8 mouse cellular contexts compared by ENCODE assay signal in genomic region chrX:100493500-100494067, GRCm38 (mm10). TPM values are rescaled to one million over a fixed set of nuclear protein-coding genes. Genes with fewer than 3 reads are reported as not detected.
A peak's percentile ranks its signal among the peaks of the same experiment; 100 is the strongest.
DNase-seq lines count a peak whose midpoint lies in the region; ATAC-seq and TF ChIP-seq lines count a peak whose summit lies in the region.

No protein-coding gene starts in this region.

- no peaks in the 10 kb centered on the region for H3K4me1 ChIP-seq in lung, postnatal 0 days (ENCODE audit: insufficient read depth, low read depth, low read length)
- H3K4me1 ChIP-seq in limb, embryonic 12.5 days (replicated peaks) = no peaks in the 10 kb centered on the region
- peaks cover 5% of the 10 kb centered on the region; the same call in 1 of the 2 replicates for H3K4me1 ChIP-seq in olfactory bulb, adult 2 months (ENCODE audit: control insufficient read depth, insufficient read depth, low read length)

- no peak for TF ChIP-seq POLR2A in olfactory bulb, adult 2 months (IDR thresholded peaks at IDR 0.05; ENCODE audit: insufficient read depth, low read depth, low read length)

- H3K4me3 ChIP-seq in lung, postnatal 0 days (ENCODE audit: low read depth, low read length) = peak overlapping the region; percentile 59
- peak overlapping the region; percentile 57 for H3K4me3 ChIP-seq in limb, embryonic 12.5 days (replicated peaks)
- H3K4me3 ChIP-seq in olfactory bulb, adult 2 months (ENCODE audit: insufficient read depth, low read depth, low read length) = peak overlapping the region; percentile 59

- H3K27me3 ChIP-seq in lung, postnatal 0 days (replicated peaks; ENCODE audit: insufficient read depth, low read length) = no peaks in the 10 kb centered on the region
- H3K27me3 ChIP-seq in limb, embryonic 12.5 days = peaks cover 27% of the 10 kb centered on the region

- no peak overlapping the region for H3K27ac ChIP-seq in lung, postnatal 0 days (ENCODE audit: low read length)
- H3K27ac ChIP-seq in limb, embryonic 12.5 days = no peak overlapping the region
- no peak overlapping the region for H3K27ac ChIP-seq in olfactory bulb, adult 2 months (ENCODE audit: insufficient read depth, low read depth, low read length)

- 15% methylated on average over 22 of the region's 22 CpGs for WGBS in lung, postnatal 0 days
- WGBS in limb, embryonic 12.5 days = 15% methylated on average over 22 of the region's 22 CpGs
- WGBS in olfactory bulb, adult 2 months = 18% methylated on average over 22 of the region's 22 CpGs

- no peak for TF ChIP-seq CTCF in lung, postnatal 0 days (IDR thresholded peaks at IDR 0.05)
- no peak for TF ChIP-seq CTCF in olfactory bulb, adult 2 months (IDR thresholded peaks at IDR 0.05; ENCODE audit: insufficient read depth, low read depth, low read length)

- DNase-seq in lung, postnatal 0 days (ENCODE audit: low spot score) = no peak
- DNase-seq in lung, postnatal 36 days = no peak
- DNase-seq in cerebellum, adult 9-10 months = no peak
- DNase-seq in T-cell, adult 2 months (ENCODE audit: low spot score) = no peak
- DNase-seq in embryo, embryonic 9.5 days (ENCODE audit: extremely low spot score) = no peak

- H3K36me3 ChIP-seq in lung, postnatal 0 days (ENCODE audit: insufficient read depth, low read length) = no peaks in the 10 kb centered on the region
- H3K36me3 ChIP-seq in limb, embryonic 12.5 days = peaks cover 10% of the 10 kb centered on the region

- H3K9ac ChIP-seq in lung, postnatal 0 days (replicated peaks; ENCODE audit: low read depth) = no peak overlapping the region
- H3K9ac ChIP-seq in limb, embryonic 12.5 days (replicated peaks) = no peak overlapping the region

- H3K4me2 ChIP-seq in lung, postnatal 0 days (replicated peaks; ENCODE audit: low read depth, low read length) = peak overlapping the region; percentile 61
- H3K4me2 ChIP-seq in limb, embryonic 12.5 days = peak overlapping the region; percentile 54

- no peak for TF ChIP-seq EP300 in lung, postnatal 0 days (IDR thresholded peaks at IDR 0.05)

- ATAC-seq in lung, postnatal 0 days = no peak; the same call in 1 of the 2 replicates
- ATAC-seq in erythroid progenitor cell, adult 5-6 weeks (replicated peaks; ENCODE audit: low FRiP score, poor library complexity, severe bottlenecking) = peak; percentile 54
- peak; percentile 75 for ATAC-seq in limb, embryonic 12.5 days (ENCODE audit: insufficient number of reproducible peaks, insufficient read depth, low FRiP score, low TSS enrichment, low read depth)

- no peaks in the 10 kb centered on the region for H3K9me3 ChIP-seq in lung, postnatal 0 days (ENCODE audit: low read length)
- H3K9me3 ChIP-seq in limb, embryonic 12.5 days = no peaks in the 10 kb centered on the region

RNA-seq across cellular contexts. Expression of gene Igbp1, which starts 0.5 kb away (rescaled TPM):
- polyA plus RNA-seq in lung, postnatal 0 days (2015; fragmentation: Nextera tagmentation; extraction: Ambion mirVana) = 35.5 and 37.6 TPM in 2 replicates
- 16.6 and 23.5 TPM in 2 replicates for total RNA-seq in erythroid progenitor cell, adult 5-6 weeks (2015; ENCODE audit: low replicate concordance)
- total RNA-seq in erythroid progenitor cell, adult 5-6 weeks (2017; ENCODE audit: low replicate concordance) = 9.7 and 19.5 TPM in 2 replicates
- polyA plus RNA-seq in limb, embryonic 12.5 days (2016; fragmentation: Nextera tagmentation; extraction: Ambion mirVana) = 38.3 and 38.9 TPM in 2 replicates
- not detected in 2 replicates for polyA plus RNA-seq in olfactory bulb, adult 2 months (2012; ENCODE audit: insufficient read depth, insufficient read length, low replicate concordance, missing spikeins)

RNA-seq across cellular contexts. Expression of gene Dgat2l6, which starts 31.1 kb away (rescaled TPM):
- not detected in 2 replicates for polyA plus RNA-seq in lung, postnatal 0 days (2015; fragmentation: Nextera tagmentation; extraction: Ambion mirVana)
- 0.84 TPM in 1 of 2 replicates, not detected in the other for total RNA-seq in erythroid progenitor cell, adult 5-6 weeks (2015; ENCODE audit: low replicate concordance)
- total RNA-seq in erythroid progenitor cell, adult 5-6 weeks (2017; ENCODE audit: low replicate concordance) = not detected in 2 replicates
- polyA plus RNA-seq in limb, embryonic 12.5 days (2016; fragmentation: Nextera tagmentation; extraction: Ambion mirVana) = not detected in 2 replicates
- polyA plus RNA-seq in olfactory bulb, adult 2 months (2012; ENCODE audit: insufficient read depth, insufficient read length, low replicate concordance, missing spikeins) = not detected in 2 replicates

RNA-seq across cellular contexts. Expression of gene Awat2, which starts 51.1 kb away (rescaled TPM):
- 0.25 and 0.55 TPM in 2 replicates for polyA plus RNA-seq in lung, postnatal 0 days (2015; fragmentation: Nextera tagmentation; extraction: Ambion mirVana)
- total RNA-seq in erythroid progenitor cell, adult 5-6 weeks (2015; ENCODE audit: low replicate concordance) = not detected in 2 replicates
- not detected in 2 replicates for total RNA-seq in erythroid progenitor cell, adult 5-6 weeks (2017; ENCODE audit: low replicate concordance)
- 0.74 and 0.84 TPM in 2 replicates for polyA plus RNA-seq in limb, embryonic 12.5 days (2016; fragmentation: Nextera tagmentation; extraction: Ambion mirVana)
- polyA plus RNA-seq in olfactory bulb, adult 2 months (2012; ENCODE audit: insufficient read depth, insufficient read length, low replicate concordance, missing spikeins) = not detected in 2 replicates

Comparison
In these comparisons a context has a peak if more than half of its experiments do, and no peak if none do; other contexts are left out.
1. RNA of gene Igbp1, which starts 0.5 kb away (polyA plus RNA-seq): 38.3 to 38.9 TPM in limb, embryonic 12.5 days and 35.5 to 37.6 TPM in lung, postnatal 0 days; not detected in olfactory bulb, adult 2 months; every median in the first group is over 10 times any median in the second.
2. Peak in every context shown above with its lines, with median percentiles within 50 percentile points of each other: H3K4me3 ChIP-seq.